In the genomic region with DNA sequence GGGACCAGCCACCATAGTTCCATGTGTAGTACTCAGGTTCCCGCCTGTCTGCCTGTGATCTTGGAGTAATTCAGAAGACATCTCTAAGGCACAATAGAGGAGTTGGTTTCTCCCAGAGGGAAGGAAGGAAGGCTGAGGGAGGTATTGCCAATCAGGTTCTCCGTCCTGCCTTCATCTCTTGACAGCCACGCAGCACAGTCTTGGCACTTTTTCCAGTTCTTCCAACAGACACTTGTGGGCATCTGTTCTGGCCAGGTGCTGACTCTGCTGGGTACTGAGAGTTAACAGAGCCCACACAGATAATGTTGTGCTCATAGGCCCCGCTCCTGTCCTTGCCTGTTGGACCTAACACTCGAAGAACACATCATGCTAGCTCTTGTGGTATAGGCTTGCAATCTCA, we compare ENCODE assay signal across 23 mouse cellular contexts. TPM values are rescaled to one million over a fixed set of nuclear protein-coding genes. Genes with fewer than 3 reads are reported as not detected.
A peak's percentile ranks its signal among the peaks of the same experiment; 100 is the strongest.
DNase-seq lines count a peak whose midpoint lies in the region; ATAC-seq and TF ChIP-seq lines count a peak whose summit lies in the region.
"Had no signal": no experiment of that assay in that cellular context is flagged by ENCODE, and none has a peak within 500 bp of the region (broad histone marks: within the 10 kb centered on the region; RNA-seq: fewer than 3 reads in every experiment).

No protein-coding gene starts in this region.

- no peak for DNase-seq in cerebellum, adult 2 months
- no peak for DNase-seq in cerebellum, postnatal 10 days
- no peak for DNase-seq in gastrocnemius, adult 2 months
- no peak for DNase-seq in gastrocnemius, postnatal 14 days
- no peak for DNase-seq in hindbrain, embryonic 11.5 days (ENCODE audit: low spot score)

- H3K36me3 ChIP-seq in hindbrain, embryonic 15.5 days: peaks cover 43% of the 10 kb centered on the region
- H3K36me3 ChIP-seq in hindbrain, embryonic 11.5 days (ENCODE audit: control insufficient read depth, insufficient read depth, low read length): peaks cover 7% of the 10 kb centered on the region
- H3K36me3 ChIP-seq in neural tube, embryonic 13.5 days: peaks cover 76% of the 10 kb centered on the region
- H3K36me3 ChIP-seq in neural tube, embryonic 15.5 days: peaks cover 52% of the 10 kb centered on the region

- TF ChIP-seq POLR2A in cerebellum, adult 2 months (IDR thresholded peaks at IDR 0.05; ENCODE audit: borderline replicate concordance, insufficient read depth, low read length): no peak

- no peak overlapping the region for H3K4me2 ChIP-seq in hindbrain, embryonic 15.5 days
- H3K4me2 ChIP-seq in hindbrain, embryonic 11.5 days (replicated peaks; ENCODE audit: low read depth, low read length): no peak overlapping the region
- no peak overlapping the region for H3K4me2 ChIP-seq in neural tube, embryonic 13.5 days
- no peak overlapping the region for H3K4me2 ChIP-seq in neural tube, embryonic 15.5 days
- H3K4me2 ChIP-seq: heart, embryonic 11.5 days; hindbrain, embryonic 12.5 days; intestine, embryonic 15.5 days had no signal

- H3K4me1 ChIP-seq in cerebellum, adult 2 months (ENCODE audit: control insufficient read depth, insufficient read depth, low read length): peaks cover 30% of the 10 kb centered on the region
- H3K4me1 ChIP-seq in hindbrain, embryonic 15.5 days (replicated peaks): peaks cover 50% of the 10 kb centered on the region
- H3K4me1 ChIP-seq in hindbrain, embryonic 11.5 days (replicated peaks; ENCODE audit: control insufficient read depth, insufficient read depth, low read length): peaks cover 21% of the 10 kb centered on the region
- peaks cover 94% of the 10 kb centered on the region for H3K4me1 ChIP-seq in neural tube, embryonic 13.5 days (replicated peaks)
- H3K4me1 ChIP-seq in neural tube, embryonic 15.5 days: peaks cover 85% of the 10 kb centered on the region

- no peaks in the 10 kb centered on the region for H3K9me3 ChIP-seq in hindbrain, embryonic 15.5 days
- no peaks in the 10 kb centered on the region for H3K9me3 ChIP-seq in hindbrain, embryonic 11.5 days (ENCODE audit: control insufficient read depth, low read length)
- H3K9me3 ChIP-seq in neural tube, embryonic 13.5 days: no peaks in the 10 kb centered on the region
- no peaks in the 10 kb centered on the region for H3K9me3 ChIP-seq in neural tube, embryonic 15.5 days (replicated peaks)
- H3K9me3 ChIP-seq: hindbrain, embryonic 12.5 days; intestine, embryonic 15.5 days had no signal

- no peaks in the 10 kb centered on the region for H3K27me3 ChIP-seq in cerebellum, adult 2 months (ENCODE audit: control insufficient read depth, insufficient read depth, low read length)
- H3K27me3 ChIP-seq in hindbrain, embryonic 15.5 days: no peaks in the 10 kb centered on the region
- H3K27me3 ChIP-seq in hindbrain, embryonic 11.5 days (ENCODE audit: control insufficient read depth, insufficient read depth, low read length): no peaks in the 10 kb centered on the region; the same call in 1 of the 2 replicates
- H3K27me3 ChIP-seq in neural tube, embryonic 13.5 days: no peaks in the 10 kb centered on the region
- no peaks in the 10 kb centered on the region for H3K27me3 ChIP-seq in neural tube, embryonic 15.5 days (replicated peaks)
- H3K27me3 ChIP-seq: hindbrain, embryonic 12.5 days; intestine, embryonic 15.5 days had no signal

- no peak overlapping the region for H3K9ac ChIP-seq in hindbrain, embryonic 15.5 days
- no peak overlapping the region for H3K9ac ChIP-seq in hindbrain, embryonic 11.5 days (ENCODE audit: low read depth, low read length)
- H3K9ac ChIP-seq in neural tube, embryonic 13.5 days: no peak overlapping the region
- H3K9ac ChIP-seq in neural tube, embryonic 15.5 days (replicated peaks): no peak overlapping the region
- H3K9ac ChIP-seq: forebrain, postnatal 0 days; hindbrain, embryonic 12.5 days; intestine, embryonic 15.5 days had no signal

- no peak overlapping the region for H3K4me3 ChIP-seq in cerebellum, adult 2 months (replicated peaks; ENCODE audit: insufficient read depth, low read depth, low read length)
- H3K4me3 ChIP-seq in gastrocnemius, adult 2 months: no peak overlapping the region
- H3K4me3 ChIP-seq in hindbrain, embryonic 15.5 days: no peak overlapping the region
- H3K4me3 ChIP-seq in hindbrain, embryonic 11.5 days (ENCODE audit: low read depth, low read length): no peak overlapping the region
- no peak overlapping the region for H3K4me3 ChIP-seq in neural tube, embryonic 13.5 days
- H3K4me3 ChIP-seq in neural tube, embryonic 15.5 days (replicated peaks): no peak overlapping the region
- H3K4me3 ChIP-seq: hindbrain, embryonic 12.5 days; intestine, embryonic 15.5 days had no signal

- intact Hi-C loops in gastrocnemius, adult 2 months (cut with DNase I): no loop called here
- intact Hi-C loops in gastrocnemius, postnatal 14 days (cut with DNase I; ENCODE audit: low total_unique reads): no loop called here

- WGBS in cerebellum, adult 2 months: 25% methylated on average over 5 of the region's 5 CpGs
- WGBS in hindbrain, embryonic 15.5 days: 83% methylated on average over 5 of the region's 5 CpGs
- 94% methylated on average over 5 of the region's 5 CpGs for WGBS in hindbrain, embryonic 11.5 days
- 89% methylated on average over 5 of the region's 5 CpGs for WGBS in neural tube, embryonic 13.5 days
- WGBS in neural tube, embryonic 15.5 days: 93% methylated on average over 5 of the region's 5 CpGs

- ATAC-seq in hindbrain, embryonic 15.5 days (ENCODE audit: low FRiP score, low read depth): no peak
- ATAC-seq in hindbrain, embryonic 11.5 days (ENCODE audit: low FRiP score): no peak
- no peak for ATAC-seq in neural tube, embryonic 13.5 days (ENCODE audit: low read depth)
- no peak for ATAC-seq in neural tube, embryonic 15.5 days (ENCODE audit: low FRiP score)
- ATAC-seq: activated CD4-positive, CD25-positive, alpha-beta regulatory T cell, adult 4 months; forebrain, embryonic 14.5 days; intestine, embryonic 15.5 days had no signal

- no peak for TF ChIP-seq CTCF in cerebellum, adult 2 months (IDR thresholded peaks at IDR 0.05; ENCODE audit: borderline replicate concordance, insufficient read depth, low read depth, low read length)
- TF ChIP-seq CTCF in gastrocnemius, adult 2 months (IDR thresholded peaks at IDR 0.05): no peak

- peak overlapping the region; percentile 70 for H3K27ac ChIP-seq in cerebellum, adult 2 months (ENCODE audit: insufficient read depth, low read length)
- H3K27ac ChIP-seq in gastrocnemius, adult 2 months: peak overlapping the region; percentile 55
- 0 out of 2 replicates have a peak overlapping the region, but pooled peaks have one; percentile 9 for H3K27ac ChIP-seq in hindbrain, embryonic 15.5 days (replicated peaks)
- H3K27ac ChIP-seq in hindbrain, embryonic 11.5 days (ENCODE audit: low read depth, low read length): no peak overlapping the region
- peak overlapping the region; percentile 91; the same call in 1 of the 2 replicates for H3K27ac ChIP-seq in neural tube, embryonic 13.5 days (replicated peaks)
- H3K27ac ChIP-seq in neural tube, embryonic 15.5 days (replicated peaks): no peak overlapping the region
- H3K27ac ChIP-seq: hindbrain, embryonic 12.5 days; intestine, embryonic 15.5 days had no signal

RNA-seq across cellular contexts. Expression of a gene that starts 34.8 kb away (rescaled TPM):
- polyA plus RNA-seq in cerebellum, adult 2 months (2012; rRNA removed): 402 and 421 TPM in 2 replicates
- 10 to 100 TPM; 67.8 to 71.0 TPM for total RNA-seq in gastrocnemius, adult 2 months (2021)
- total RNA-seq in gastrocnemius, postnatal 14 days (2021): 10 to 100 TPM; 44.7 to 49.8 TPM
- polyA plus RNA-seq in hindbrain, embryonic 15.5 days (2015; fragmentation: Nextera tagmentation; extraction: Ambion mirVana): 112 and 124 TPM in 2 replicates
- 38.8 and 50.1 TPM in 2 replicates for polyA plus RNA-seq in hindbrain, embryonic 11.5 days (2014; fragmentation: Nextera tagmentation; extraction: Ambion mirVana)
- 64.6 and 80.9 TPM in 2 replicates for polyA plus RNA-seq in neural tube, embryonic 13.5 days (2015; fragmentation: Nextera tagmentation; extraction: Ambion mirVana)
- 60.2 and 101 TPM in 2 replicates for polyA plus RNA-seq in neural tube, embryonic 15.5 days (2015; fragmentation: Nextera tagmentation; extraction: Ambion mirVana)

RNA-seq across cellular contexts. Expression of a gene that starts 39.1 kb away (rescaled TPM):
- polyA plus RNA-seq in cerebellum, adult 2 months (2012; rRNA removed): 60.6 and 61.1 TPM in 2 replicates
- 10 to 100 TPM; 18.1 to 22.2 TPM for total RNA-seq in gastrocnemius, adult 2 months (2021)
- 10 to 100 TPM; 11.4 to 13.7 TPM for total RNA-seq in gastrocnemius, postnatal 14 days (2021)
- 55.1 and 64.2 TPM in 2 replicates for polyA plus RNA-seq in hindbrain, embryonic 15.5 days (2015; fragmentation: Nextera tagmentation; extraction: Ambion mirVana)
- 30.0 and 33.6 TPM in 2 replicates for polyA plus RNA-seq in hindbrain, embryonic 11.5 days (2014; fragmentation: Nextera tagmentation; extraction: Ambion mirVana)
- 51.2 TPM in 2 replicates for polyA plus RNA-seq in neural tube, embryonic 13.5 days (2015; fragmentation: Nextera tagmentation; extraction: Ambion mirVana)
- polyA plus RNA-seq in neural tube, embryonic 15.5 days (2015; fragmentation: Nextera tagmentation; extraction: Ambion mirVana): 54.8 and 62.8 TPM in 2 replicates

RNA-seq across cellular contexts. Expression of a gene that starts 40.3 kb away (rescaled TPM):
- 0.38 and 0.44 TPM in 2 replicates for polyA plus RNA-seq in cerebellum, adult 2 months (2012; rRNA removed)
- total RNA-seq in gastrocnemius, adult 2 months (2021): not detected
- not detected for total RNA-seq in gastrocnemius, postnatal 14 days (2021)
- 6.8 and 8.8 TPM in 2 replicates for polyA plus RNA-seq in hindbrain, embryonic 15.5 days (2015; fragmentation: Nextera tagmentation; extraction: Ambion mirVana)
- polyA plus RNA-seq in hindbrain, embryonic 11.5 days (2014; fragmentation: Nextera tagmentation; extraction: Ambion mirVana): 1.0 and 1.9 TPM in 2 replicates
- polyA plus RNA-seq in neural tube, embryonic 13.5 days (2015; fragmentation: Nextera tagmentation; extraction: Ambion mirVana): 11.2 and 16.1 TPM in 2 replicates
- polyA plus RNA-seq in neural tube, embryonic 15.5 days (2015; fragmentation: Nextera tagmentation; extraction: Ambion mirVana): 5.9 and 13.7 TPM in 2 replicates
- total RNA-seq: adrenal gland, adult 8-10 months; adrenal gland, postnatal 25 days; gastrocnemius, adult 8-10 months; gastrocnemius, postnatal 36 days; granulocyte monocyte progenitor cell, adult 5-6 weeks; heart, adult 8-10 months; heart, postnatal 36 days had no signal
- polyA plus RNA-seq: heart, postnatal 0 days had no signal

RNA-seq across cellular contexts. Expression of a gene that starts 41.7 kb away (rescaled TPM):
- polyA plus RNA-seq in cerebellum, adult 2 months (2012; rRNA removed): 246 and 265 TPM in 2 replicates
- total RNA-seq in gastrocnemius, adult 2 months (2021): 100 to 1,000 TPM; 163 to 214 TPM
- 100 to 1,000 TPM; 132 to 146 TPM for total RNA-seq in gastrocnemius, postnatal 14 days (2021)
- 96.8 and 113 TPM in 2 replicates for polyA plus RNA-seq in hindbrain, embryonic 15.5 days (2015; fragmentation: Nextera tagmentation; extraction: Ambion mirVana)
- 86.7 and 88.5 TPM in 2 replicates for polyA plus RNA-seq in hindbrain, embryonic 11.5 days (2014; fragmentation: Nextera tagmentation; extraction: Ambion mirVana)
- 89.4 and 102 TPM in 2 replicates for polyA plus RNA-seq in neural tube, embryonic 13.5 days (2015; fragmentation: Nextera tagmentation; extraction: Ambion mirVana)
- 111 TPM in 2 replicates for polyA plus RNA-seq in neural tube, embryonic 15.5 days (2015; fragmentation: Nextera tagmentation; extraction: Ambion mirVana)

RNA-seq across cellular contexts. Expression of a gene that starts 54.0 kb away (rescaled TPM):
- polyA plus RNA-seq in cerebellum, adult 2 months (2012; rRNA removed): 0.18 and 0.21 TPM in 2 replicates
- total RNA-seq in gastrocnemius, adult 2 months (2021): 100 to 1,000 TPM; 101 to 107 TPM
- 10 to 100 TPM; 36.2 to 38.4 TPM for total RNA-seq in gastrocnemius, postnatal 14 days (2021)
- 0.14 and 0.26 TPM in 2 replicates for polyA plus RNA-seq in hindbrain, embryonic 15.5 days (2015; fragmentation: Nextera tagmentation; extraction: Ambion mirVana)
- 0.20 and 0.33 TPM in 2 replicates for polyA plus RNA-seq in hindbrain, embryonic 11.5 days (2014; fragmentation: Nextera tagmentation; extraction: Ambion mirVana)
- polyA plus RNA-seq in neural tube, embryonic 13.5 days (2015; fragmentation: Nextera tagmentation; extraction: Ambion mirVana): 0.15 and 0.25 TPM in 2 replicates
- polyA plus RNA-seq in neural tube, embryonic 15.5 days (2015; fragmentation: Nextera tagmentation; extraction: Ambion mirVana): 0.40 and 0.87 TPM in 2 replicates
- total RNA-seq: granulocyte monocyte progenitor cell, adult 5-6 weeks had no signal
- polyA plus RNA-seq: activated CD4-positive, CD25-positive, alpha-beta regulatory T cell, adult 4 months; forebrain, embryonic 11.5 days had no signal

Comparison
In these comparisons a context has a peak if more than half of its experiments do, and no peak if none do; other contexts are left out.
1. H3K27ac ChIP-seq: peak in cerebellum, adult 2 months (single experiment), gastrocnemius, adult 2 months (single experiment), hindbrain, embryonic 15.5 days (single experiment) and neural tube, embryonic 13.5 days (single experiment); none in hindbrain, embryonic 11.5 days (single experiment) and neural tube, embryonic 15.5 days (single experiment).